Mouse (Mus musculus) megakaryocyte, embryonic 14.5 days (primary cell): ENCODE measurements around the gene Babam2.

ENCODE experiments used
- FLI1 ChIP-seq: IDR thresholded peaks from 2 replicates; pipeline ENCODE4 v1.6.1; 2012; ENCODE audit warnings: low read length, inconsistent platforms, mixed read lengths
- GATA1 ChIP-seq: IDR thresholded peaks from 3 replicates; pipeline ENCODE4 v1.6.1; 2012; ENCODE audit warnings: mixed read lengths, low read length, inconsistent platforms, borderline replicate concordance

GRCm38 (mm10) chr5:31967526-31967925 lies 270.0 kb downstream of the Babam2 start:
- TF ChIP-seq GATA1: no peak
- TF ChIP-seq FLI1: no peak
